Mouse (Mus musculus) heart, embryonic 14.5 days (tissue): Measurements from ENCODE around the gene Hpse. TPM values are rescaled to one million over a fixed set of nuclear protein-coding genes. Genes with fewer than 3 reads are reported as not detected.
A peak's percentile ranks its signal among the peaks of the same experiment; 100 is the strongest.

ENCODE experiments used
- ATAC-seq: fragments of 200-750 bp; cut with Nextera tagmentation; 2 replicates; pipeline ENCODE4 v1.8.0; 2017; ENCODE audit warnings: low read depth, moderate TSS enrichment; ENCODE audit not compliant: insufficient number of reproducible peaks, insufficient read depth, low FRiP score
- H3K27ac ChIP-seq, 2 experiments: fragments of 200-500 bp in 1 of 2; fragments of 300-500 bp in 1 of 2; sonication (generic) in 1 of 2; replicated peaks in 1 of 2; 2 replicates each; pipeline ENCODE4 v1.5.1; 2012 to 2014; ENCODE audit warnings: low read depth in 2 of 2, low read length in 2 of 2, control low read depth in 1 of 2, mild to moderate bottlenecking in 1 of 2, mixed read lengths in 1 of 2; ENCODE audit not compliant: control insufficient read depth in 1 of 2, insufficient read depth in 1 of 2
- H3K27me3 ChIP-seq: fragments of 300-500 bp; sonication (generic); 2 replicates; pipeline ENCODE4 v1.6.1; 2014; ENCODE audit warnings: mild to moderate bottlenecking, low read length, control low read depth; ENCODE audit not compliant: control insufficient read depth, insufficient read depth
- H3K36me3 ChIP-seq: fragments of 300-500 bp; sonication (generic); 2 replicates; pipeline ENCODE4 v1.6.1; 2014; ENCODE audit warnings: mild to moderate bottlenecking, control low read depth, low read length, mixed read lengths; ENCODE audit not compliant: control insufficient read depth, insufficient read depth
- H3K4me1 ChIP-seq, 2 experiments: fragments of 200-500 bp in 1 of 2; fragments of 300-500 bp in 1 of 2; sonication (generic) in 1 of 2; 2 replicates each; pipeline ENCODE4 v1.6.1; 2012 to 2014; ENCODE audit warnings: low read length in 2 of 2, control low read depth in 1 of 2, mixed read lengths in 1 of 2; ENCODE audit not compliant: control insufficient read depth in 2 of 2, insufficient read depth in 2 of 2
- H3K4me2 ChIP-seq: fragments of 300-500 bp; sonication (generic); 2 replicates; pipeline ENCODE4 v1.6.1; 2014; ENCODE audit warnings: mild to moderate bottlenecking, low read length
- H3K4me3 ChIP-seq, 2 experiments: fragments of 200-500 bp in 1 of 2; fragments of 300-500 bp in 1 of 2; sonication (generic) in 1 of 2; 2 replicates each; pipeline ENCODE4 v1.5.1; 2012 to 2014; ENCODE audit warnings: low read length in 2 of 2, mild to moderate bottlenecking in 2 of 2, control low read depth in 1 of 2, low read depth in 1 of 2, moderate library complexity in 1 of 2; ENCODE audit not compliant: control insufficient read depth in 1 of 2, insufficient read depth in 1 of 2
- H3K9ac ChIP-seq: fragments of 300-500 bp; sonication (generic); 2 replicates; pipeline ENCODE4 v1.6.1; 2014; ENCODE audit warnings: mild to moderate bottlenecking, low read length
- H3K9me3 ChIP-seq: fragments of 300-500 bp; sonication (generic); 2 replicates; pipeline ENCODE4 v1.6.1; 2016; ENCODE audit warnings: low read length, control low read depth; ENCODE audit not compliant: control insufficient read depth
- WGBS: fragments of 180-500 bp; shearing (Covaris S2); extraction: QIAGEN DNeasy Blood & Tissue Kit; methylation state at CpG from one replicate; pipeline ENCODE4 v1.1.7; 2014; 5-methylcytosine and 5-hydroxymethylcytosine counted together
- polyA plus RNA-seq: library from polyadenylated mRNA; unstranded; fragments of >200 nt; fragmentation: Nextera tagmentation; extraction: Ambion mirVana; gene quantifications from 2 replicates; pipeline ENCODE4 v1.2.1, GENCODE M21; 2014

Gene Hpse
- polyA plus RNA-seq, 1 experiment from 2014 or later = 1.1 TPM

- peaks cover 23% of the 10 kb centered on the region for H3K36me3 ChIP-seq
- peaks cover 10 to 15% of the 10 kb centered on the region in 2 experiments for H3K4me1 ChIP-seq
- H3K9ac ChIP-seq = no peak overlapping the region
- no peak overlapping the region for H3K27ac ChIP-seq
- no peaks in the 10 kb centered on the region for H3K9me3 ChIP-seq
- no peaks in the 10 kb centered on the region for H3K27me3 ChIP-seq
- H3K4me2 ChIP-seq = no peak overlapping the region
- no peak for ATAC-seq
- no peak overlapping the region for H3K4me3 ChIP-seq
- WGBS = 84% methylated on average over 7 of the region's 7 CpGs
Observed at GRCm38 (mm10) chr5:100650969-100651368, 68.5 kb downstream of the Hpse start.

GRCm38 (mm10) chr5:100648546-100648945 lies 71.0 kb downstream of the Hpse start:
- H3K4me2 ChIP-seq = peak overlapping the region; percentile 53

GRCm38 (mm10) chr5:100648046-100648445 lies 71.5 kb downstream of the Hpse start:
- Histone ChIP-seq H3K36me3 (no peaks in the 10 kb centered on the region), H3K27me3 (no peaks in the 10 kb centered on the region), H3K4me3 (0 out of 4 replicates have a peak overlapping the region, but pooled peaks of 1 of the 2 experiments have one; percentile 4), H3K9me3 (no peaks in the 10 kb centered on the region), H3K4me1 (peaks cover 20 to 27% of the 10 kb centered on the region in 2 experiments), H3K27ac (no peak overlapping the region; a peak in 1 of 4 replicates), H3K4me2 (peak overlapping the region; percentile 53), H3K9ac (no peak overlapping the region)
- WGBS = 6% methylated on average over 10 of the region's 10 CpGs
- no peak for ATAC-seq

More at GRCm38 (mm10) chr5:100648546-100648945, 71.0 kb downstream of the Hpse start:
- Histone ChIP-seq H3K27ac (no peak overlapping the region; a peak in 1 of 4 replicates), H3K9me3 (no peaks in the 10 kb centered on the region), H3K36me3 (no peaks in the 10 kb centered on the region), H3K9ac (no peak overlapping the region), H3K27me3 (no peaks in the 10 kb centered on the region), H3K4me1 (peaks cover 15 to 22% of the 10 kb centered on the region in 2 experiments), H3K4me3 (0 out of 4 replicates have a peak overlapping the region, but pooled peaks of 1 of the 2 experiments have one; percentile 4)
- 8% methylated on average over 6 of the region's 6 CpGs for WGBS
- ATAC-seq = no peak

- 86% methylated on average over 4 of the region's 4 CpGs for WGBS
- no peak overlapping the region for H3K9ac ChIP-seq
- no peak overlapping the region for H3K4me2 ChIP-seq
- no peak for ATAC-seq
- no peaks in the 10 kb centered on the region for H3K27me3 ChIP-seq
- no peak overlapping the region for H3K27ac ChIP-seq
- no peaks in the 10 kb centered on the region for H3K36me3 ChIP-seq
- peaks cover 22 to 29% of the 10 kb centered on the region in 2 experiments for H3K4me1 ChIP-seq
- no peak overlapping the region for H3K4me3 ChIP-seq
- H3K9me3 ChIP-seq = no peaks in the 10 kb centered on the region
Observed at GRCm38 (mm10) chr5:100646558-100646957, 73.0 kb downstream of the Hpse start.

- no peak overlapping the region for H3K27ac ChIP-seq
- no peak overlapping the region for H3K9ac ChIP-seq
- H3K4me1 ChIP-seq = peaks cover 22 to 29% of the 10 kb centered on the region in 2 experiments
- WGBS = 7% methylated on average over 7 of the region's 7 CpGs
- H3K36me3 ChIP-seq = no peaks in the 10 kb centered on the region
- peak overlapping the region; percentile 37 for H3K4me2 ChIP-seq
- H3K27me3 ChIP-seq = no peaks in the 10 kb centered on the region
- no peak overlapping the region for H3K4me3 ChIP-seq
- no peaks in the 10 kb centered on the region for H3K9me3 ChIP-seq
- ATAC-seq = no peak
Observed at GRCm38 (mm10) chr5:100643991-100644535, 75.5 kb downstream of the Hpse start.

- peaks cover 20 to 26% of the 10 kb centered on the region in 2 experiments for H3K4me1 ChIP-seq
- H3K27ac ChIP-seq = no peak overlapping the region; a peak in 1 of 4 replicates
- H3K36me3 ChIP-seq = no peaks in the 10 kb centered on the region
- no peak overlapping the region for H3K9ac ChIP-seq
- H3K27me3 ChIP-seq = no peaks in the 10 kb centered on the region
- no peak overlapping the region for H3K4me3 ChIP-seq
- no peak for ATAC-seq
- H3K4me2 ChIP-seq = peak overlapping the region; percentile 37
- WGBS = 52% methylated on average over 12 of the region's 12 CpGs
- H3K9me3 ChIP-seq = no peaks in the 10 kb centered on the region
Observed at GRCm38 (mm10) chr5:100643253-100643990, 76.1 kb downstream of the Hpse start.

- Histone ChIP-seq H3K4me3 (no peak overlapping the region), H3K9ac (no peak overlapping the region), H3K4me2 (no peak overlapping the region), H3K4me1 (peaks cover 12 to 15% of the 10 kb centered on the region in 2 experiments), H3K27me3 (no peaks in the 10 kb centered on the region), H3K27ac (no peak overlapping the region), H3K36me3 (no peaks in the 10 kb centered on the region), H3K9me3 (no peaks in the 10 kb centered on the region)
- WGBS = 85% methylated on average over 5 of the region's 5 CpGs
- ATAC-seq = no peak
Observed at GRCm38 (mm10) chr5:100642316-100642715, 77.2 kb downstream of the Hpse start.
